Mouse (Mus musculus) stomach, postnatal 0 days (tissue): ENCODE results near the gene Creb5.

Experiments used
- CTCF ChIP-seq: IDR thresholded peaks from 2 replicates; pipeline ENCODE4 v1.5.1; 2016; ENCODE audit warnings: antibody characterized with exemption, low read depth, mild to moderate bottlenecking, moderate library complexity
- EP300 ChIP-seq: optimal IDR thresholded peaks from 2 replicates; pipeline ENCODE3; 2016; ENCODE audit warnings: antibody characterized with exemption

DNA sequence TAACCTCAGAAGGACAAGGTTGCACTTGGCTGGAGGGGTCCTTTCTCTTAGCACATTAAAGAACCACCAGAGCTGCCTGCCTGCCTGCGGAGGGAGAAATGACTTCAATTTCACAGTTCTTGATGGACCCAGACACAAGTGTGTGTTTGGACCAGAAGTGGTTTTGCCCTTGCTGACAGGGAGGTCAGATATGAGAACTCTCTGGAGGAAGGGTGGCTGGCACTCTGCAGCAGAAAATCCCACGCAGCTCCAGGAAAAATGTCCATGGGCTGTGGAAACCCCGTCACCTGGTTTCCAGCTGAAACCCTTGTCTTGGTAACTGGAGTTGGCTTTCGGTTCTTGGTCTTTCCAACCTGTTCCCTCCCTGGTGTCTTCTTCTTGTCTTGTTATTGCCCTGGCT is 285.4 kb downstream of the Creb5 start:
- no peak for TF ChIP-seq CTCF
- no peak for TF ChIP-seq EP300
